Mouse (Mus musculus) right cerebral cortex, postnatal 14 days (tissue): Measurements from ENCODE around the gene Rab3gap2.
"Not testable (repeated sequence)": the region's sequence is repeated elsewhere in the genome, so short reads cannot be mapped to it uniquely, and the experiment has no call there.

Experiments used
- DNase-seq: peaks from one replicate; pipeline ENCODE4 v3.0.0; 2022

Gene Rab3gap2

DNA sequence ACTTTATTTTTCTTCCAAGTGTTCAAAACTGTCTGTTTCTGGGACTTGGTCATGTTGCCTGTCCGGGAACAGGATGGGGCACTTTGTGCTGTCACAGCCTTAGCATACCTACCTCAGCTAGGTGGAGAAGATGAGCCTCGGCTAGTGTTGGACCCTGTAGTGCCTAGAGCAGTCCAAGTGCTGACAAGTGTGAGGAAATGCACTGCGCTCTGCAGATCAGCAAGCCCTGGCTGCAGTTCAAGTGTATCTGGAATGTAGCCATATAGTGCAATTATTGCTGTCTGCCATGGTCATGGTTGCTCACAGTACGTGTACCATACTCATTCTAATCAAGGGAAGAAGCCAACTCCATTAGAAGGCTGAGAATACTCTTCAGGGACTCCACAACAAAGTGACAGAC is 80.8 kb downstream of the Rab3gap2 start:
- no peak for DNase-seq

DNA sequence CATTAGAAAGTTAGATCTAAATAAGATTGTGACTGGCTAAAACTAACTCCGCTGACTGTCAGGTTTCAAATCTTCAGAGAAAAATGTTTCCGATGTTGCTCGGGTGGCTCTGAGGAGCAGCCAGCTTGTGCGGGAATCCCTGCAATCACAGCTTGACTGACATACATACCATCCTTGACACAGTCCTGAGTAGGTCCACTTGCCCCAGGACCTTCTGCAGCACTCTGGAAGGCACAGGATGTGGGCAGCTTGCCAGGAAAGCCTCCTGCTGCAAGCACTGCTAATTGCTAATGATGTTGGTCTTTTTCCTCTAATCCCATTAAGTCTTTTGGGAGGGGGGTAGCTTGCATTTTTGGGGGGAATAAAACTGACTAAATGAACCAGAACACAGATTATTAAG is 81.3 kb downstream of the Rab3gap2 start:
- peak; percentile 61 for DNase-seq

DNA sequence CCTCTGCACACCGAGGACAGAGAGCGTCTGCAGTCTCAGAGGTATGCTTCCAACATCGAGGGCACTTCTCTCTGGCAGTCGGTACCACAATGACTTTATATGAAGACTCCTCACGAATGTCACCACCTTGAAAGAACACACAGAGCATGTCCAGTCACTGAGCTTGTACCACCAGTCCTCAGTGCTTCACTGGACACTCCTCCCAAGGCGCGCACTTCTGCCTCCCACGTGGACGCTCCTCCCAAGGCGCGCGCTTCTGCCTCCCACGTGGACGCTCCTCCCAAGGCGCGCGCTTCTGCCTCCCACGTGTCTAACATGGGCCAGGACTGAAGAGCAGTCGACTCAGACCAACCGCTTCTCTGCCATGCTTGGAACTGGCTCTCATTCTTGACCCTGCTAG is 83.1 kb downstream of the Rab3gap2 start:
- DNase-seq: no peak

DNA sequence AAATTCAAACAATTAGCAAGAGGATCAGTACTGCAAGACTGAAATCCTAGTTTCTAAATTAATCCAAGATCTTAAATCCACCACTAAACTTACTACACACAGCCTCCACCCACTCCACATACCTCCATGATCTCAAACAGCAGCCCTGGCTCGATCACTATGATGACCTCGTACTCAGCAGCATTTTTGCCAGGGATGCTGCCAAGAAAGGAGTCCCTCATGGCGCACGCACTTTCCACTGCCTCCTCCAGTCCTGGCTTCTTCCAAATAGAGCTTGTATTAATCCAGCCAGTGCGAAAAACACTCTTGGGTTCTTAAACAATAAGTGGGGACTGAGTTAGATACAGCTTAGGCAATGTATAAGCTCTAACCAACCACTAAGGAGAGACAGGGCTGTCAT is 85.3 kb downstream of the Rab3gap2 start:
- no peak for DNase-seq

DNA sequence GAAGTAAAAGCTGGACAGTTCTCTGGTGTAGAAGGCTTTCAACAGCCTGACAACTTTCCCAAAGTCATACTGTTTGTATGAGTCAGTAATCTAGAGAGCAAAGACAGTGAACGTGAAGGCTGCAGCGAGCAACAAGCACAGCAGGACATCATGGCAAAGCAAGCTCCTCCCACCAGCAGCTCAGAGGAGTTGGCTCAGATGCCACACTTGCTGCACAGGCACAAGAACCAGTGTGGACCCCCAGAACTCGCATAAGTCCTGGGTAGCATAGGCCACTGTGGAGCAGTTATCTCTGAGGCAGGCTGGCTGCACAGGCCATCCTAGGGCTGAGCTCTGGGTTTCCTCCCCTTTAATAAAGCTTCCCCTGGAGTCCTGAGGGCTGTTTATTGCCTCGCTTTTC is 87.4 kb downstream of the Rab3gap2 start:
- no peak for DNase-seq

DNA sequence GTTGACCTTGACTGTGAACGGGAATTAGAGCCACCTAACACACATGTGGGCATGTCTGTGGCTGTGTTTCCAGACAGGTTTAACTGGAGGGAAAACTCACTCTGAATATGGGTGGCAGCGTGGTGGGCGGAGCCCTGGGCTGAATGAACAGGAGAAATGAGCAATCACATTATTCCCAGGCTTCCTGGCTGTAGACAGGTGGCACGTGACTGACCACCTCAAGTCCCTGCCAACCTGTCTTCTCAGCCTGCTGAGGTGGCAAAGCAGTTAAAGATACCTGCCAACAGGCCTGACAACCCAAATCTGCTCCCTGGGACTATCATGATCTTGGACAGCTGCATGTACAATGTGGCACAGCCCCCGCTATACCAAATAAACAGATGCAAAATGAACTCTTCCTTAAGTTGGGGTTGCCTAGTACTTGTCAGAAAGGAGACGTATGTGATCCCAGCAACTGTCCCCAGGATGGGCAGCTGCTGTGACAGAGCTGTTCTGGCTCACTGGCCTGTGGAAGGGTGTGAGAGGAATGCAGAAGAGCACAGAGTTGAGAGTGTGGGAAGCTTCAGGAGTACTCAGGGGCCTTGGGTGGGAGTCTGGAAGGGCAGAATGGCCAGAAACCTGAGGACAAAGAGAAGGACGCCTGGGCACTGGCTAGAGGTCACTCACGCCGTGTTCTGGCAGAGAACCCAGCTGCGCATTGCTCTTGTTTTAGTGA is 88.9 kb downstream of the Rab3gap2 start:
- no peak for DNase-seq

DNA sequence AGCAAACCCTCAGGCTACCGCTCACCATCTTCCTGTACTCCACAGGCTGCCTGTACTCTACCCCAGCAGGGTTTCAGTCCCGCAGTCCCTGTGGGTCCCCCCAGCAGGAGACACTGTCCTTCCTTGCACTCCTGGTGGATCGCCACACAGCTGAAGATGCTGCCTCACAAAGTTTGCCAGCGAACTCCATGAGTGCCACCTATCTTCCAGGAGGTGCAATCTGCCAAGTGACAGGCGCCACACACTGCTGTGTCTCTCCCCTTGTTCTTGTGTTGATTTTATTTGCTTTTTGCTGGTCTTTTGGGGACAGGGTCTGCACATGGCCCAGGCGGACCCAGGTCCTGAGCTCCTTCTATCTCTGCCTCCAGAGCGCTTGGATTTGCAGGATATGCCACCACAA is 92.9 kb downstream of the Rab3gap2 start:
- no peak for DNase-seq

DNA sequence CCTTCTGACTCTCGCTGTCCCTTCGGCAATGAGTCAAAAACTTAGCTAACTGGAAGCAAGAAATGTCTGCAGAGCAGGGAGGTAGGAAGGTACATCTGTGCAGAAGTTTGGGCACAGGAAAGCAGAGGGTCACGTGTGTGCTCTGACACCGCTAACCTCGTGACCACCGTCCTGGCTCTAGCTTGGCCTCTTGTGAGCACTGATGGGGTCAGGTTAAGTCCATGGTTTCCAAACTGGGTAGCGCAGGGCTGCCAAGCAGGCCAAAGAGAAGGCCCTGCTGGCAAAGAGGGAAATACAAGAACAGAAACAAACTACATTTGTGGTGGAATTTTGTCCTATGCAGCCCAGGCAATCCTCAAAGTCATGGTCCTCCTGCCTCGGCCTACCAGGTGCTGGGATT is 94.6 kb downstream of the Rab3gap2 start:
- DNase-seq: no peak

DNA sequence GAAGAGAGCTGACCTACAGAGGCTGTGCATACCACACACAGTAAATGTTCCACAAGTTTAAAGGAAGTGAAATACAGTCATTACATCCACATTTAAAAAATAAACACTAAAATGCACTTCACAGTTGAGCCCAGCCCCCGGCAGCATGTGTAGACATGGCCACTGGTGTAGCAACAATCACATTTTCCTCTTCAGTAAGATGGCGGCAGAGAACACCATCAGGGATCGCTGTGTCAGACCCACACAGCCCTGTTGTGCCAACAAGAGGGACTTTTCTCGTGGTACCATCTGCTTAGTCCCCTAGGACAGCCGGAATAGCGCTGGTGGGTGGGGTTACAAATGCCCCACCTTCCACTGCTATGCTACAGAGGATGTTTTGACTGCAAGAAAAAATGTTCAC is 98.9 kb downstream of the Rab3gap2 start:
- DNase-seq: no peak

DNA sequence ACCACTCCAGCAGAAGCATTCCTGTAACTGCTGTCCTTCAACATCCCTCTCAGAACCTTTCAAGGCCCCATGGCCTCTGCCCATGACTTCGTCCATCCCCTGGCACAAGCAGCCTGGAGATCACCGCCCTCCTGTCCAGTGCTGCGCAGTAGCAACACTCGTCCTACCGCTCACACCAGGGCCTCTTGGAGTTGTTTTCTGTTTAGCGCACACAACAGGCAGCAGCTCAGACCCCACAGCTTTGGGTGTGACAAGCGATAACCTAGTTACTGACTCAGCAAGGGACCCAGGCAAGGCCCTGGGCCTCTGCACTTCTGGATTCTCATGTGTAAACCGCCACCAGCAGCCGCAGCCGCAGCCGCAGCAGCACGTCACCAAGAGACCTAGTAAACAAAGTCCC is 102.9 kb downstream of the Rab3gap2 start:
- no peak for DNase-seq

DNA sequence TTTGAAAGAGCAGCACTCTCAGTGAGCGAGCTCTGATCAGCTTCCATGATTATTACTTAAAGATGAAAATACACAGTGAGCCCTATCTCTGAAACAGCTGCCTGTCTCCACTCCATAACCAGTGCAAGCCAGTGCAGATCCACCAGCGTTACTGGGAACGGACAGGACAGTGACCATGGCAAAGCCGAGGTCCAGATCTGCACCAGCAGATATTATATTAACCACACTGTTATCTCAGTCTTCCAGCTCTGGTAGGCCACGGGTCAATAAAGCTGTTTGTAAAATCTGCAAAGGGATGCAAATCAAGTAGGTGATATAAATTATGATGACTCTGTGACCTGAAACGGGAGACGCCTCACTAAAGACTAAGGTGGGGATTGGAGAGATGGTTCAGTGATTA is 103.7 kb downstream of the Rab3gap2 start:
- no peak for DNase-seq

DNA sequence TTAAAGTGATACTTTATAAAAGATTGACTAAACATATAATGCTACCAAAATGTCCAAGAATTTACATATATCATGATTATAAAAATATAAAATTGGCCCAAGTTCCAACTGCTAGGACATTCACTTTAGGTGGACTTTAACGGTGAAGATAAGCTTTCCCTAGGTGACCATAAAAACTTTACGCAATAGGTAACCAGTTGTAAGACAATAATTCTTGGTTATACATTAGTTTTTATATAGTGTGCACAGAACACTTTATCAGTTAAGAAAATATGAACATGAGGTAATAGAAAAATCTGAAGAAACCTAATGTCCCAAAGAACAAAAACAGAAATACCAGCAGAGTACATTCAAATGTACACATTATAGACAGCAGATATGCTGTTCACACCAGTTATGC is 104.4 kb downstream of the Rab3gap2 start:
- DNase-seq: no peak

DNA sequence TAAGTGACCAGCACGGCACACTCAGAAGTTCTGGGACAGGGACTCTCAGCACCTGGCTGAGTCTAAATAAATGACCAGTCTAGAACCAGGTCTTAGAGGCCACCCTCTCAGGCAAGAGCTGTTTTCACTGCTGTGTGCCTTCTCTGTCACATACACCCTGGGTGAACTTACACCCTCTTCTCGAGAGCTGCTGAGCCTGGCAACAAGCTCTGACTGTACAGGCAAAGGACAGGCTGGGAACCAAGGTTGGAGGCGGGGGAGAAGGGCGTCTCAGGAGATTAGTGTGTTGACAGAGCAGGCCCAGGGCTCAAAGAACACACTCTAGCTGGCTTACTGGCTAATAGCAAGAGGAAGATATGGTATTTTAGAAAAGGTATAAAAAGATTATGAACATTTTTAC is 105.0 kb downstream of the Rab3gap2 start:
- no peak for DNase-seq

DNA sequence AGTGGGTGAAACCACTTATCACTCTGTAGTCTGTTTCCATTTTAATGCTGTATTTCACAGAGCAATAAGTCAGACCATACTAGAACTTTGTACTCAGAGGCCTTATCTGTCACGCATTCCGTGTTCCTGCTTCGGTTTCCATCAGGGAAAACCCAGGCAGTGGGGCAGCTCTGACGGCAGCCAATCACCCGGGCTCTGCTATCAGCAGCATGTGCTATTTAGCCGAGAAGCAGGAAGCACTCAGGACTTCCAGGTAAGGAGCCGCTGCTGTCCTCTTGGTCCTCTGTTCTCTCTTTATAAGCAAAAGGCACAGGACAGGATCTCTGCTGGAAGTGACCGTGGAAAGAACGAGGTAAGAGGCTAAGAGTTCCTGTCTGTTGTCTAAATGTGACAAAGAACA is 108.0 kb downstream of the Rab3gap2 start:
- no peak for DNase-seq

DNA sequence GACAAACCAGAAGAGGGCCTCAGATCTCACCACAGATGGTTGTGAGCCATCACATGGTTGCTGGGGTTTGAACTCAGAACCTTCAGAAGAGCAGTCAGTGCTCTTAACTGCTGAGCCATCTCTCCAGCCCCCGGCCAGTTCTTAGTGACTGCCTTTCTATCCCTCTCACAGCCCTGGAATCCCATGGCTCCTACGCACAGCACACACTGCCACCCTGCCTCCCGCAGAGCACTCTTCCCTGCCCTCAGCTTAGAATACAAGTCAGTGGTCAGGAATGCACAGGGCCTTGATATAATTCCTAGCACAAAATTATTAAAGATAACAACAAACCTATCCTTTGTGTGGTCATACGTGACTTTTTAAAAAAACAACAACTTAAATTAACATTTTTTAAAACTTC is 110.6 kb downstream of the Rab3gap2 start:
- DNase-seq: no peak

DNA sequence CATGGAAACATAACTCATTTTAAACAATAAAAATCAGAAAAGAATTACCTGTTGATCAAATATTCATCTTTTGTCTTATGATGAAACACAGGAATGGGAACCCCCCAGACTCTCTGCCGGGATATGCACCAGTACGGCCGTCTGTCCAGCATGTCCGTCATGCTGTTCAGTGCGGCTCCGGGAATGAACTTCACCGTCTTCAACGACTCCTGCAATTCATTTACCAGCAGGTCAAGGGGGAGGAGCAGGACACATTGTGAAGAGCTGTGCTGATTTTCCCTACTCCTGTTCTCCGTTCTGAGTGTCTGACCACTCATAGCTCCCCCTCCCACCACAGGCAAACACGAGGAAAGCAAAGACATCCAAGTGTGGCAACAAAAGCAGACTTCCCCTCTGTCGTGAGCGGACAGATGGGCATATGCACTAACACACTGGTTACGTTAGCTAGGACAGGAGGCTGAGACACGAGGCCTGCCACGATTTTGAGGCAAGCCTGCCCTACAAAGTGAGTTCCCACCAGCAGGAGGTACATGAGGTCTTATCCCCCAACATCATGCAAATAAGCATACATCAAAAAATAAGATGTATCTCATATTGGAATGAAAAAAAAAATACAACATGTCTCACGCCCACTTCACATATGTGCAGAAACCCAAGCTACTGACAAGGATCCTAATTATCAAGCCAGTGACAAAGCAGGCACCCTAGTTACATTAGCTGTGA is 112.1 kb downstream of the Rab3gap2 start:
- peak; percentile 25 for DNase-seq

DNA sequence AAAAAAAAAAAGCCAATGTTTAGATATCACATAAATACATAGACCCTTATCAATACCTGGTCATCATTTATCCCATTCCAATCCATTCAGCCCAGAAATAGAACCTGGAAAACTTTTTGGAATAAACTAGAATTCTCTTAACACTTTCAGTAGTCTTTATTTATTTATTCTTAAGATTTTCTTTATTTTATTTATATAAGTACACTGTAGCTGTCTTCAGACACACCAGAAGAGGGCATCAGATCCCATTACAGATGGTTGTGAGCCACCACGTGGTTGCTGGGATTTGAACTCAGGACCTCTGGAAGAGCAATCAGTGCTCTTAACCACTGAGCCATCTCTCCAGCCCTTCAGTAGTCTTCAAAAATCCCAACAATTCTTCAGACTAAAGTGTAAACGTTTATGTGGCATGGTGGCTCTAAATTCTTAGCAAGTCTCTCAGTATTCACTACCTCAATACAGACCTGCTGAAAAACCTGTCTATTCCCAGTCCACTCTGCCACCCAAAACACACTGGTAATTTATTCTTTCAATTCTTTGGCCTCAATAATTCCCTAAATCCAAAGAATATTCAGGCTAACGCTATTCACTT is 123.9 kb downstream of the Rab3gap2 start:
- DNase-seq: not testable (repeated sequence)

DNA sequence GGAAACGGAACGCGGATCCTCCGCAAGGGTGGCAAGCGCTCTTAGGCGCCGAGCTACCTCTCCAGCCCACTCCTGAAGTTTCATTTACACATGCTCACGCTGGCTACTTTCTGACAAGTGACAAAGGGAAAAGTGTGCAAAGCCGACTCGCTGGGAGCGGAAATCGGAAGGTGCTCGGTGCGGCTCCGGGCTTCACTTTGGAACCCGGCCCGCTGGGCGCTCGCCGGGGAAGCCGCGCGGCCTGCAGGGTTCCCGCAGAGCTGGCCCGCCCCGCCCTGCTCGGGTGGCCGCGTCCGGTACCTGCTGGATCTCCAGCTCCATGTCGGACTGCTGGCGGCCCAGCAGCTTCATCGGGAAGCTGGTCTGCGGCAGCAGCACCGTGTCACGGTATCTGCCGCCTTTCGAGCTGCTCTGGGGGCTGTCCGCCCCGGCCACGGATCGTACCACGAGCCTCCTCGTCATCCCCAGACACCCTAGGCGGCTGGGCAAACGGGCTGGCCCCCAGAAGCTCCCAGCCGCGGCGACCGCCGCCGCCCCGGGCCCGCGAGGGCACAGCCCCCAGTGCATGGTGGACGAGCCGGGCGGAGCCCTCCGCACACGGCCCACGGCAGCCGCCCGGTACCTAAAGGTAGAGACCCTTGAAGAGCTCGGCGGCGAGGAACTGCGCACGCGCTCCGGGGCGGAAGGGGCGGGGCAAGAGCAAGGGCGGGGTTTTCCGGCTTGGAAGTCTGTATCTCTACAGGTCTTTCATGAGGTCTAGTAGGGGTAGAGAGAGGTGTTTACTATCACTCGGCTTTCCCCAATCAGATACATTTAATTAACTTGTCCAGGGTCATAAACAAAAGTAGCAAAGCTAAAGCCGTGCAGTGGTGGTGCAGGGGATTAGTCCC is 125.0 kb downstream of the Rab3gap2 start, which contains the start of gene Iars2:
Iars2 (minus strand) TSS at position 676 of the 890 bp plus-strand sequence.
- DNase-seq: peak; percentile 87

DNA sequence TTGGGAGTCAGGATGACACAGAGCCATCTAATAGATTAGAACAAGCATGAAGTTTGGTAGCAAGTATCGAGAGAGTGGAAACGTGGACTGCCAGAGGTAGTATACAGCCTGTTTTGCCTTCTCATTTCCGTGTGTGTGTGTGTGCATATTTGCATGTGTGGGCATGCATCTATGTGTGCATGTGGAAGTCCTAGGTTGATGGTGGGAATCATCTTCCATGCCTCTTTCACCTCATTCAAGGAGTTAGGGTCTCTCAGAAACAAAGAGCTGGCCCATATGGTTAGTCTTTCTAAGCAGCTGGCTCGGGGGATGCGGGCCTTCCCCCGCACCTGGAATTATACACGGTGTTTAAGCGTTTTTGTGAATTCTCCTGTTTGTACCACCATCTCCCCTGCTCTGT is 125.9 kb downstream of the Rab3gap2 start:
- DNase-seq: no peak

DNA sequence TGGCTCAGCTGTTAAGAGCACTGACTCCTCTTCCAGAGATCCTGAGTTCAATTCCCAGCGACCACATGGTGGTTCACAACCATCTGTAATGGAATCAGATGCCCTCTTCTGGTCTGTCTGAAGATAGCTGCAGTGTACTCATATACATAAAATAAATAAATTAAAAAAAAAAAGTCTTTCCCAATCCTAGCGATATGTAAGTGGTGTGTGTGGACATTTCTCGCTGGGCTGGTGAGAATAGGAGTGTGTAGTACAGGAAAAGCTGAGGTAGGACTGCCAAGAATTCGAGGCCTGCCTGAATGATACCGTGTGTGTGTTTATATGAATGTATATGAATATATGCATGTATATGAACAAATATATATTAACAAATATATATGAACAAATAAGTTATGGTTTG is 127.4 kb downstream of the Rab3gap2 start:
- DNase-seq: no peak

DNA sequence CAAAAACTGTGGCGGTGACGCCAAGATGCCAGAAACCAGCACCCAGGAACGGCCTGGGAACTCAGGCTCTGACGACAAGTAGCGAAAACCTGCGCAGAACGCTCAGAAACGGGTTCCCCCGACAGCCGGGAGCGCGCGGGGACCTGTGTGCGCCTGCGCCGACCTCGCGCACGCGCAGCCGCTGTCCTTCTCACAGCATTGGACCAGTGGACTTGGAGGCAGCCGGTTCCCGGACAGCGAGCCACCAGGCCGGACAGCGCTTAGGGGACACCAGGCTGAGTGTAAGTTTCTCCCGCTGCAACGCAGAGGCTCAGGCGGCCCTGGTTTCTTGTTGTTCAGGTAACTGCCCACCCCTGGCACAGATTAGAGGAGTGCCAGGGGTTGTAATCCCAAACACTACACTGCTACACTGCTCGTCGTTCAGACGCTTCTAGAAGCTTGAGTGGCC is 128.1 kb downstream of the Rab3gap2 start, which contains the start of gene Bpnt1:
Bpnt1 (plus strand) TSS at position 167 of the 448 bp plus-strand sequence.
- peak; percentile 86 for DNase-seq

DNA sequence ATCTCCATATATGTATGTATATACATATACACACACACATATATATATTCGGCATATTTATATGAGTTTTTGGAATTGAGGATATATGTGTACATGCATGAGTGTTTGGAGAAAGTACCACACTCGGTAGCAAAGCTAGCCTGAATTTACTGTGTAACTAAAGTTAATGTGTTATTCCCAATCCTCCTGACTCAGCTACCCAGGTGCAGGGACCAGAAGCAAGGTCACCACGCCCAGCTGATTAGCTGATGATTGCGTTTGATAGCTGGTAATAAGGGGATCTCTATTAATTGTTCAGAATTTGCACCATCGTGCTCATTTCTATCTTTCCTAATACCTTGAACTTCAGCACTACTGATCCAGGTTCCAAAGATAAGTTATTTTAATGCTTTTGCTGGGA is 129.7 kb downstream of the Rab3gap2 start:
- no peak for DNase-seq

DNA sequence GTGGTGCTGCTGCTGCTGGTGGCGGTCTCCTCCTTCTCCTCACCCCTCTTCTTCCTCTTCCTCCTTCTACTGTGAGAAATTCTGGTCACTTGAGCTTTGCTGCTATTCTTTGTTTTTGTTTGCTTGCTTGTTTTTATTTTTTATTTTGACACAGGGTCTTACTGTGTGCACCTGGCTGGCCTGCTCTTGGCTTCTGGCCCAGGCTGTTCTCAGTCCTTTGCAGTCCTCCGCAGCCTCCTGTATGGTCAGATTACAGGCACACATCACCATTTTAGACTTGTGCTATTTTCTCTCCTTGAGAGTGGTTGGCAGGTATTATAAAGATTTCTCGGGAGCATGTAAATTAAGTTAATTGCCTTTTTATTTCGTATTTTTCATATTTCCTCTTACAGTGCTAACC is 130.2 kb downstream of the Rab3gap2 start:
- no peak for DNase-seq
